Mouse (Mus musculus) common myeloid progenitor, adult 5-6 weeks (primary cell): Measurements from ENCODE around the gene Ppp1r12a. TPM values are rescaled to one million over a fixed set of nuclear protein-coding genes. Genes with fewer than 3 reads are reported as not detected.
A peak's percentile ranks its signal among the peaks of the same experiment; 100 is the strongest.

Source experiments
- ATAC-seq: replicated peaks from 2 replicates; pipeline ENCODE4 v1.8.0; 2016; ENCODE audit warnings: low read depth, mild to moderate bottlenecking, moderate TSS enrichment, inconsistent platforms; ENCODE audit not compliant: poor library complexity, severe bottlenecking
- total RNA-seq: library from RNA; stranded (forward); fragments of 200-1000, 187-1606 nt; gene quantifications from 2 replicates; pipeline ENCODE4 v1.2.3, GENCODE M21; 2017

Gene Ppp1r12a
- total RNA-seq, 1 experiment from 2014 or later, result 172 TPM

DNA sequence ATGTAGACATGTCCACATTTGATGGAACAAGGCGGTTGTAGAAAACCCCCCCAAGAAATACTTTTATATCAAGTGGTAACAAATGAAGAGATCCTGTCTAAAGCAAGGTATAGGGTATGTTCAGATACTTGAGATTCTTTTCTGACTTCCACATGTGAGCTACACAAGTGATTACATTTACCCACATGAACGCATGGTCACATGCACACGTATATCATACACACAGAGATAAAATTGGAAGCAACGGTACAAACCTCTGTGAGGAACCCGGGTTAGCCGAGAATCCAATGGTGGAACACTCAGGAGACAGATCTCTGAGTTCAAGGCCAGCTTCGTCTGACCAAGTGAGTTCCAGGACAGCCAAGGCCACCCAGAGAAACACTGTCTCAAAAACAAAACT, 166.4 kb downstream of the Ppp1r12a start:
- no peak for ATAC-seq

DNA sequence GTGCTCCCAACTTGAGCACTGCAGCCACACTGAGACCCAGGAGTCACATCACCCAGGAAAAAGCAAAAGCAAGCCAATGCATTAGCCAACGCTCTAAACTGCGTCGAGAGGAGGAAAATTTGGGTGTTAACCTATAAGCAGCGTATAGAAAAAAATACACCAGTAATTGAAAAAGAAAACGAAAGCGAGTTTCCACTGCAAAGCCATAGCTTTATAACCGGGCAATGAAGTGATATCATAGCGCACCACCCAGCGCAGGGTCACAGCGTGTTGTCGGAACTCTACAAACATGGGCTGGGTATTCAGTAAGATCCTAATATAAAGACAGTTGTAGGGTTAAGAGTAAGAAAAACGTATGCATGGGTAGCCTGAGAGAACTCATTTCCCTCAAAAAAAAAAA, 167.0 kb downstream of the Ppp1r12a start:
- ATAC-seq, result no peak

DNA sequence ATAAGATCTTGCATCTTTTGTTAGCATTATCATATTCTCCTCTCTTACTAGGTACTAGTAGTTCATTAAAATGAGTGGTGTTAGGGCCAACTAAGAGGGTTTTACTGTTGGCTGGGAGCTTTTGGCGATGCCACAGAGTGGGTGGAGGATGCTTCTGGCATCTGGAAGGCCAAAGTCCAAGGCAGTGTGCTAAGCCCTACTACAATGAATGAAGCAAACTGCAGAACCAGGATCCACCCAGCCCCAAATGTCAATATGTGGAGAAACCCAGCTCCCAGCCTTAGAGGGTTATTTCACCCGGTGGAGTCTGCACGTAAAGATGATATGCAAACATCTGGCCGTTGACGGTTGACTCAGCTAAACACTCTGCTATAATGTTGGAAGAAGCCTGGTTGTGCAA, 167.8 kb downstream of the Ppp1r12a start:
- no peak for ATAC-seq

DNA sequence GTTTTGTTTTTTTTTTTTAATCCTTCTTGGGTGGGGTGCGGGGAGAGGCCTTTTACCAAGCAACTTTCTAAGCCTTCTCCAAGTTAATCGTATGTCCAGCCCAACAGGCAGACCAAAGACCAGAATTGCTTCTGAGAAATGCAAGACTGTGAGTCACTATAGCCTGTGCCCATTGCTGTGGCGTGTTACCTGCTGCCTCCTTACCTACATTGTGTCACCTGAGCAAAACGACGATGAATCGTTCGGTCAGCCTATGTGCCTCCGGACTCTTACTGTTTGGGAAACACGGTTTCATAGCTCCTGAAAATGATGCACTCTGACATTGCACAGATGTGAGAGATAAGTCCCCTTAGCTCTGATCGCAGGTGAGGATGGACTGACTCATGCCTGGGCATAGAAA, 169.0 kb downstream of the Ppp1r12a start:
- ATAC-seq, result no peak

DNA sequence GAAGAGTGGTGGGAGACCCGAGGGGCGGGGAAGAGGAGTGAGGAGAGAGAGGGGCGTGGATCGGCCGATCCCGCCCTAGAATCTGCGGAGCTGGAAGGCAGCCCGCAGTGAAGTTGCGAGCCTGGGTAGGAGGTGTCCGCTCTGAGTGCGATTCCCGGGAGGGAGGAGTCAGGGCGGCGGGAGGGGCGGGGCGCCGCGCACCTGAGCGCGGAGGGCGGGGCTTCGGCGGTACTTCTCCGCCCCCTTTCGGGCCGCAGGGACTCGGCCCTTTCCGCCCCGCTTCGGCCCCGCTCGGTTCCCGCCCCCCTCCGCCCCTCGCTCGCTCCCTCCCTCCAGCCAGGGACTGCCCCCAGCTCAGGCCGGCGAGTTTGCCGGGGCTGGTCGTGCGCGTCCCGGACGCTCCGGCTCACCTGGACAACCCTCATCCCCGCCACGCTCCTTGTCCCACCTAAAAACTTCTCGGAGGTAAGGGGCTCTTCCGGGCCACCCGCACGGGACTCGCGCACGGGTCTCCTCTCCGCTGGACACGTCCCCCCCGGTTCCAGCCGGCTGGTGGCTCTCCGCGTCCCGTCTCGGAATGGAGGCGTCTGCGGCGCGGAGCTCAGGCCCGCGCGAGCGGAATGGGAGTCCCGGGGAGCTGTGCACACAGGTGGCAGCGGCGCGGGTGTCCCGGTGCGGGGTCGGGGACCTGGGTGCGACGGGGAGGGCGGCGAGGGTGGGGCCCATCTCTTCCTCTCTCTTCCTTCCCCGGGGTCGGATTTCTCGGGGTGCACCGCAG, 170.0 kb downstream of the Ppp1r12a start, which contains the start of gene Pawr:
Gene Pawr (plus strand): TSS at position 338 of the 778 bp plus-strand sequence.
- ATAC-seq, result peak; percentile 43

DNA sequence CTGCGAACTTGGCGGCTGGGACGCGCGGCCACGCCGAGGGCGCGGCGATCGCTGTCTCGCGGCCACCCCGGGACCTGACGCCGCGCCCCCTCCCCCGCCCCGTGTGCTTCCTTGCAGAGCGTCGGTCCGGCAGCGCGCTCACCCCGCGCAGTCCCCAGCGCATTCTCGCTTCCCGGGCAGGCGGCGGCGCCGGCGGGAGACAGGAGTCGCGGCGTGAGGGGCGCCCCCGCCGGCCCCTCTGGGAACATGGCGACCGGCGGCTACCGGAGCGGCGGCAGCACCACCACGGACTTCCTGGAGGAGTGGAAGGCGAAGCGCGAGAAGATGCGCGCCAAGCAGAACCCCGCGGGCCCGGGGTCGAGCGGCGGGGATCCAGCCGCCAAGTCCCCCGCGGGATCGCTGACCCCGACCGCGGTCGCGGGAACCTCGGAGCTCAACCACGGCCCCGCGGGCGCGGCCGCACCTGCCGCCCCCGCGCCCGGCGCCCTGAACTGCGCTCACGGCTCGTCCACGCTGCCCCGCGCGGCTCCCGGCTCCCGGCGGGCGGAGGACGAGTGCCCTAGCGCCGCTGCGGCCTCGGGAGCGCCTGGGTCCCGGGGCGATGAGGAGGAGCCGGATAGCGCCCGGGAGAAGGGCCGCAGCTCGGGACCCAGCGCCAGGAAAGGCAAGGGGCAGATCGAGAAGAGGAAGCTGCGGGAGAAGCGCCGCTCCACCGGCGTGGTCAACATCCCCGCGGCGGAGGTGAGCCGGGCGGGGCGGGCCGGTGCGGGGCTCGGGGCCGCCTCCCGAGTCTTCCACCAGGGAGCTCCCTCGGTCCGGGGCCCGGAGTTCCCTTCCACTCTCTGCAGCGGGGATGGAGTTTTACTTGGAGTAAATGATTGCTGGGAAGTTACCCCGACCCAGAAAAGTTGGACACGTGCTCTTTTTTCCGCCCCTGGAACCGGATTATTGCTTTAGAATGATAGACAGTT, 170.9 kb downstream of the Ppp1r12a start:
- peak; percentile 27; the same call in 1 of the 2 replicates for ATAC-seq

DNA sequence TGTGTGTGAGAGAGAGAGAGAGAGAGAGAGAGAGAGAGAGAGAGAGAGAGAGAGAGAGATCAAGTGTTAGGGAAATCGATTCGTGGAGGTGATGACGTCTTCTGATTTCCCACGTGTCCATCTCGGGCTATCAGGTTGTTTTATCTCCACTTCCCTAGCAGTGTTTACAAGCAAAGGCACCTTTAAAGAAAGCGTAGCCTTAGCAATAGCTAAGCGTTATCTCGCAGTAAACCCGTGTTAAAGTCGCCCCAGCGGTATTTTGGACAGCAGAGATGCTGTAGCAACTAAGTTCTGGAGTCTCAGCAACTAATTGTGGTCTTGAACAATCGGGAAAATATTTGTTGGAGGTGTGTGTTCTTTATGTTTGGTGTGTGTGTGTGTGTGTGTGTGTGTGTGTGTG, 171.6 kb downstream of the Ppp1r12a start:
- no peak for ATAC-seq

Other genes with a start within 250 kb of the Ppp1r12a start
- gene Pawr, start 169.9 kb downstream of the Ppp1r12a start, total RNA-seq, result 0.34 TPM in 1 of 2 replicates, not detected in the other